Mouse (Mus musculus): ENCODE measurements around the gene Zdhhc7. TPM values are rescaled to one million over a fixed set of nuclear protein-coding genes. Genes with fewer than 3 reads are reported as not detected.

Zdhhc7 gene
- polyA plus RNA-seq (2012; rRNA removed; ENCODE audit: low replicate concordance), result 86.3 TPM in 2 replicates

DNA sequence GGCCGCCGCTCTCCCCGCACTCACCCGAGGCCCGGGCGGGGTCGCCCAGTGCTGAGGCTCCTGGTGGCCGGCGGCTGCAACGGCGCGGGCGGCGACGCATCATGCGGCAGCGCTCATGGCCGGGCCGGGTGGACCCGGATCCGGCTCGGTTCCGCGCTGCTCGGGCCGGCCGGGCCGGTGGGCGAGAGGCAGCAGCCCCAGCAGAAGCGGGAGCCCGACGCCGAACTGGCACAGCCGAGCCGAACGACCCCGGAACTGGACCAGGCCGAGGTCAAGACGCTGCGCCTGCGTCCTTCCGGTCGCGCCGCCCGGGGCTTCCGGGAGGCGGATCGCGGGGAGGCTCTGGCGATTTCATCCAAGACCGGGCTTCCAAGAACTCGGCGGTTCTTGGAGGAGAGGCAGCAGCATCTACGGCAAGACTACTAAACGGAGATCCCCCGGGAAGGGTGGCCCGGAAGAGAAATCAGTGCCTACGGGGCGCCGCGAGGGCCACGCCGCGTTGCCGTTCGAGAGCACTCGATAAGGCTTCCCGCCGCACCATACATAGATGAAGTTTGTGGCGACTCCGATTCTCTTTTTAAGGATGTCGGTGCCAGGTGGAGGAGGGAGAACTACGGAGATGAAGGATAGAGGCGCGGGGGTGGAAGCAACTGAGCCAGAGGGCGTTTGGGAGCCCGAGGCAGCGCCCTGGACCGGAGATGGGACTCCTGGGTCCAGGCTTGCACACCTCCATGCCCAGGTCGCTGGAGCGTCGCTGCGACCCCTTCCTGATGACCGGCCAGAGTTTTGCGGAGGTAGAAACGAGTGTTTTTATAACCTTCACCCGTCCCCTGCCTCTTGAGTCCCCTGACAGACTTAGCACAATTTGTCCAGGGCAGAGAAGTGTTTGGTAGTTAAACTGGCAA, at the start of gene Zdhhc7:
Zdhhc7 (minus strand) TSS at position 415 of the 905 bp plus-strand sequence.

DNA sequence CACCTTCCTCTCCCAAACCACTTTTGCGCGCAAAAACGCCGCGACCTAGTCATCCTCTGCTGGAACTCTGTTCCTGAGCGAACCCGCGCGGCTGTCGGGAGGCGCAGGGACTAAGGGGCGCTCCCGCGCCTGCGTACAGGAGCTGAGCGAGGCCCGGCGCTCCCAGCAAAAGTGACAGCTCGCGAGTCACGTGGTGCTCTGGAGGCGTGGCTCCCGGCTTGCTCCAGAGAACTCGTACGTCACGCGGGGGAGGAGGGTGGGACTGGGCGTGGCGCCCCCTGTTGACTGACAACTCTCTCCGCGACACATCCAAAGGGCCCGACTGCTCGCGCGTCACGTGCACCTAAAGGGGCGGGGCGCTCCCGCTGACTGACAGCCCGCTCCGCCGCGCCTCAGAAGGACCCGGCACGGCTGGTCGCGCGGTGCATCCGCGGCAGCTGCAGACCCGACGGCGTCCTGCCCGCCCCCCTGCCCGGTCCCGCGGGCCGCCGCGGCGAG, 12.5 kb upstream of the Zdhhc7 start, which contains the start of gene 6430548M08Rik:
6430548M08Rik (plus strand) TSS at position 395 of the 498 bp plus-strand sequence.

Other genes with a start within 250 kb of the Zdhhc7 start
- 16.4 and 30.1 TPM in 2 replicates for gene Klhl36, start 239.2 kb downstream of the Zdhhc7 start, polyA plus RNA-seq (2012; rRNA removed; ENCODE audit: low replicate concordance)
- 57.2 and 139 TPM in 2 replicates for gene Usp10, start 191.1 kb downstream of the Zdhhc7 start, polyA plus RNA-seq (2012; rRNA removed; ENCODE audit: low replicate concordance)
- gene Gm20388, start 190.6 kb downstream of the Zdhhc7 start, polyA plus RNA-seq (2012; rRNA removed; ENCODE audit: low replicate concordance), result 85.6 and 143 TPM in 2 replicates
- gene Crispld2, start 109.0 kb downstream of the Zdhhc7 start, polyA plus RNA-seq (2012; rRNA removed; ENCODE audit: low replicate concordance), result 19.3 and 50.6 TPM in 2 replicates
- 9.6 and 15.9 TPM in 2 replicates for gene 6430548M08Rik, start 12.7 kb upstream of the Zdhhc7 start, polyA plus RNA-seq (2012; rRNA removed; ENCODE audit: low replicate concordance)
- 0.30 TPM in 1 of 2 replicates, not detected in the other for gene Fam92b, start 76.0 kb upstream of the Zdhhc7 start, polyA plus RNA-seq (2012; rRNA removed; ENCODE audit: low replicate concordance)
- gene Gse1, start 127.0 kb upstream of the Zdhhc7 start, polyA plus RNA-seq (2012; rRNA removed; ENCODE audit: low replicate concordance), result 18.4 and 31.2 TPM in 2 replicates

Measured in subcutaneous adipose tissue, adult 2 months (tissue).